Mouse (Mus musculus) gastrocnemius, postnatal 14 days (tissue): ENCODE measurements around the gene Spag4. TPM values are rescaled to one million over a fixed set of nuclear protein-coding genes. Genes with fewer than 3 reads are reported as not detected.

Experiments
- DNase-seq: peaks from one replicate; pipeline ENCODE4 v3.0.0; 2021; ENCODE audit warnings: mixed read lengths
- intact Hi-C: fragments of 180-260 bp; cut with DNase I; formaldehyde crosslinking; loops from one replicate; pipeline ENCODE4 v1.15.1; 2025; ENCODE audit warnings: low total_unique reads
- long read RNA-seq, 2 experiments: library from polyadenylated mRNA; stranded (forward); transcript quantifications; one replicate each; pipeline ENCODE4 v2.0.0; 2021
- total RNA-seq, 2 experiments: library from RNA; stranded (reverse); gene quantifications; 2 replicates each; pipeline ENCODE4 v1.2.3; 2021

Spag4 gene
- total RNA-seq: under 1 TPM; 0.57 to 0.86 TPM
- long read RNA-seq, experiment 1: 0 reads
- long read RNA-seq, experiment 2, partial matches to known transcripts: 0 of 1 reads
- long read RNA-seq, experiment 2, other reads (novel, unspliced or antisense): 0 of 1 reads

- intact Hi-C loops: no loop called here
- peak; percentile 73 for DNase-seq
These were observed at the start of gene Spag4 for GRCm38 (mm10) chr2:156065099-156066041. Gene Spag4, plus strand, starts transcription at chr2:156065175.

- intact Hi-C loops: no loop called here
These were observed 46.9 kb upstream of the Spag4 start for GRCm38 (mm10) chr2:156018106-156018505.

GRCm38 (mm10) chr2:156021219-156021618, 43.8 kb upstream of the Spag4 start:
- DNase-seq: no peak
- intact Hi-C loops: no loop called here

More at GRCm38 (mm10) chr2:156018106-156018505, 46.9 kb upstream of the Spag4 start:
- no peak for DNase-seq

GRCm38 (mm10) chr2:156021765-156022164, 43.2 kb upstream of the Spag4 start:
- DNase-seq: no peak
- intact Hi-C loops: no loop called here

- intact Hi-C loops: no loop called here
- no peak for DNase-seq
These were observed 39.5 kb upstream of the Spag4 start for GRCm38 (mm10) chr2:156025482-156025881.

GRCm38 (mm10) chr2:156039390-156039789, 25.6 kb upstream of the Spag4 start:
- intact Hi-C loops: no loop called here
- DNase-seq: no peak

GRCm38 (mm10) chr2:156042903-156043302, 22.1 kb upstream of the Spag4 start:
- intact Hi-C loops: no loop called here
- no peak for DNase-seq

- intact Hi-C loops: no loop called here
- no peak for DNase-seq
These were observed 17.0 kb upstream of the Spag4 start for GRCm38 (mm10) chr2:156047929-156048328.

- intact Hi-C loops: no loop called here
- no peak for DNase-seq
These were observed 12.2 kb upstream of the Spag4 start, which contains the start of gene Fer1l4 for GRCm38 (mm10) chr2:156052816-156053215. Gene Fer1l4, minus strand, starts transcription at chr2:156052947.

- no peak for DNase-seq
- intact Hi-C loops: no loop called here
These were observed 1.2 kb downstream of the Spag4 start for GRCm38 (mm10) chr2:156066126-156066525.

GRCm38 (mm10) chr2:156067916-156068315, 2.9 kb downstream of the Spag4 start:
- intact Hi-C loops: no loop called here
- no peak for DNase-seq

- intact Hi-C loops: no loop called here
- DNase-seq: no peak
These were observed 6.3 kb downstream of the Spag4 start for GRCm38 (mm10) chr2:156071236-156071635.

GRCm38 (mm10) chr2:156073725-156074124, 8.8 kb downstream of the Spag4 start:
- no peak for DNase-seq
- intact Hi-C loops: no loop called here

- DNase-seq: no peak
- intact Hi-C loops: no loop called here
These were observed 12.5 kb downstream of the Spag4 start for GRCm38 (mm10) chr2:156077461-156077860.

- no peak for DNase-seq
- intact Hi-C loops: no loop called here
These were observed 13.6 kb downstream of the Spag4 start for GRCm38 (mm10) chr2:156078421-156079182.

GRCm38 (mm10) chr2:156079183-156079560, 14.2 kb downstream of the Spag4 start:
- DNase-seq: no peak
- intact Hi-C loops: no loop called here

GRCm38 (mm10) chr2:156079674-156080073, 14.7 kb downstream of the Spag4 start:
- DNase-seq: no peak
- intact Hi-C loops: no loop called here

GRCm38 (mm10) chr2:156080391-156080790, 15.4 kb downstream of the Spag4 start:
- DNase-seq: no peak
- intact Hi-C loops: no loop called here

- DNase-seq: no peak
- intact Hi-C loops: no loop called here
These were observed 19.6 kb downstream of the Spag4 start for GRCm38 (mm10) chr2:156084541-156084940.

GRCm38 (mm10) chr2:156087391-156088110, 22.6 kb downstream of the Spag4 start:
- no peak for DNase-seq
- intact Hi-C loops: no loop called here
